Mouse (Mus musculus) T-helper 1 cell (primary cell): ENCODE data around the gene Lrrtm3.

Experiments used
- in situ Hi-C: fragments of 300-600 bp; cut with MboI, MseI; formaldehyde crosslinking; loops from one replicate; pipeline ENCODE4 v1.15.1; 2025; ENCODE audit warnings: high pct_unique_total_duplicates

Lrrtm3 gene

DNA sequence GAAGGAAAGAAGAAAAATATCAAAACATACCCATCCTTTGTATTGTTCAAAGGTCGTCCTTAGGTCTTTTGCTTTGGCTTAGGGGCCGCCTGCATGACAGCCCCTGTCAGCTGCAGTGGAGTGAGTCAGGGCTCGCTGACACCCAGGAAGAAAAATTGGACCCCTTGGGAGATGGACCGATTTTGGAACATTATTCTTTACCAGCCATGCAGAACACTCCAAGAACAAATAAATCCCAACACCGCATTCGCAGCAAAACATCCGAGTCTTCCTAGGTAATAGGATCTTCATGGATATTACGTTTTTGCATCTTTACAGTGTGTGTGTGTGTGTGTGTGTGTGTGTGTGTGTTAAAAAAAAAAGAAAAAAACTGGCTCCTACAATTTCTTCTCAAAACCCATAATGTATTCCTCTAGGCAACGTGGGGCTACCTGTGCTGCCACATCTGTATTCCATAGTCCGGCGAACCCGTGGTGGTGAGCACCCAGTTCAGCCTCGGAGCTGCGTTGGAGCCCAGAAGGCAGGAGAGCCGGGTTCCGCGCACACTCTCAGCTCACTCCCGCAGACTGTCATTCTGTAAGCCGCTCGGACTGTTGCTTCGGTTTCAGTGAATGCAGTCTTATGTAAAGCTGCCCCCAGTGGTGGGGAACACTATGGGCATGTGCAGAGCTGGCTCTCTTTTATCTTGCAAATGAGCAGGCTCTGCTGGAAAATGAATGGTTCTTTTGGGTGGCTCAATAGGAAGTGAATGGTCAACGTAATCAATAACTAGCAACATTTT lies at the start of gene Lrrtm3:
TSS of gene Lrrtm3 (minus strand) at position 598 of the 781 bp plus-strand sequence.
- in situ Hi-C loops, result loop anchor here (10.0 kb wide), 1 partner anchor 495 kb away; no protein-coding TSS in a partner anchor

GRCm38 (mm10) chr10:64135481-64135880 lies 45.4 kb upstream of the Lrrtm3 start:
- in situ Hi-C loops, result no loop called here

DNA sequence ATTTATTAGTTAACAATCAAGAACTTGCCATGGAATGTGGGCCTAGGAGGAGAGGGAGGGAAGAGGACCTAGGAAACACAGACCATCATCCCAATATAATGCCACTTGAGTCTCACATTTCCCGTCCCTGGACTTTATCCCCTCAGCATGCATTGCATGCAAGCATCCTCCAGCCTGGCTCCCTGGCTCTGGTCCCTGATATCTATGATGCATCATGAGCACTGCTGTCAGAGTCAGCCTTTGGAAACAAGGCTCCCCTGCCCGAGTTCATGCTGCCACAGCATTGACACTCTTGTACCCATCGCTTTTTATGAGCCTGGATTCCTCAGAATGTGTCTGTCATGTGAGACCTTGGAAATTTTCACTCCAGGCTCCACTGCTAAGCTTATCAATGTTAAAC lies 43.4 kb upstream of the Lrrtm3 start:
- in situ Hi-C loops, result no loop called here

DNA sequence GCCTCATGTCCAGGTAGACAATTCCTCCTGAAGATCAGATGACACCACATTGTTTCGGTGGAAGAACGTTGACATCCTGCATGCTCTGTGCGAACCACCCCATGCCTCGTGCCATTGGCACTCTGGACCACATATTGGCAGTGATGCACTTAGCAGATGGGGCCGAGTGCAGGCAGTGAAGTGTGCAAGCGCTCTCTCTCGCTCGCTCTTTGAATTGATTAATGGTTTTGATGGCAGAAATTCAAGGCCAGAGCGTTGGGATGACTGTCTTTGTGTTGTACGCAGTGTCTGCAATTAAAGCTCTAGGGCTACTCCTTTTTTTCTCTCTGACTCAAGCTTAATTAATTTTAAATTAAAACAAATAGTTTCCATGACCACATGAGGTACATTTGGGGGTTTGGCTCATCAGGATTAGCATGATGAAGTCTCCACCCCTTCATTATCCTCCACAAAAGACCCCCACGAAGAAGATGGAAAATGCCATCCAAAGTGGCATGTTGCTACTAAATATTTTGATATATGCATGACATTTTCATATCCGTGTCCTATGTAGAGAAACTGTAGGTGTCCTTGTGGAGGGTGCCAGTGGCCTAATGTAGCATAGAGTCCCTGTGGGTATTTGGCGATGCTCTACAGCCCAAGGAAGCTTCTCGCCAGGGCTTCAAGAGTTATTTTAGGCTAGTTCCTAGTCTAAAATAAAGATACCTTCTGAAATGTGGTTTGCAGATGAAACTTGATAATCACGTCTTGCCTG lies 40.5 kb upstream of the Lrrtm3 start:
- in situ Hi-C loops, result no loop called here

- in situ Hi-C loops, result no loop called here
These were observed 28.8 kb upstream of the Lrrtm3 start for GRCm38 (mm10) chr10:64118833-64119232.

- in situ Hi-C loops, result no loop called here
These were observed 25.2 kb upstream of the Lrrtm3 start for GRCm38 (mm10) chr10:64115246-64115645.

DNA sequence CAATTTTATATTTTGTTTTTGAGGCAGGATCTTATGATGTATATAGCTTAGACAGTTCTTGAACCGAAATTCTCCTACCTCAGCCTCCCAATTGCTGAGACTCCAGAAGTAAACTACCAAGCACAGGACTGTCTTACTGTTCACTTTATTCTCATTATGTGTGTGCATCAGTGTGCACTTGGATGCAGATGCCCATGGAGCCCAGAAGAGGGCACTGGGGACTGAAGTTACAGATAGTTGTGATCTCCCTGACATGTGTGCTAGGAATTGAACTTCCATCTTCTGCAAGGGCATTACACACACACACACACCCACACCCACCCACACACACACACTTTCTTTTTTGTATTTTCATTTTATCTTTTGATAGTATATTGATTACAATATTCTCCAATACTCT lies 6.5 kb upstream of the Lrrtm3 start:
- in situ Hi-C loops, result no loop called here

DNA sequence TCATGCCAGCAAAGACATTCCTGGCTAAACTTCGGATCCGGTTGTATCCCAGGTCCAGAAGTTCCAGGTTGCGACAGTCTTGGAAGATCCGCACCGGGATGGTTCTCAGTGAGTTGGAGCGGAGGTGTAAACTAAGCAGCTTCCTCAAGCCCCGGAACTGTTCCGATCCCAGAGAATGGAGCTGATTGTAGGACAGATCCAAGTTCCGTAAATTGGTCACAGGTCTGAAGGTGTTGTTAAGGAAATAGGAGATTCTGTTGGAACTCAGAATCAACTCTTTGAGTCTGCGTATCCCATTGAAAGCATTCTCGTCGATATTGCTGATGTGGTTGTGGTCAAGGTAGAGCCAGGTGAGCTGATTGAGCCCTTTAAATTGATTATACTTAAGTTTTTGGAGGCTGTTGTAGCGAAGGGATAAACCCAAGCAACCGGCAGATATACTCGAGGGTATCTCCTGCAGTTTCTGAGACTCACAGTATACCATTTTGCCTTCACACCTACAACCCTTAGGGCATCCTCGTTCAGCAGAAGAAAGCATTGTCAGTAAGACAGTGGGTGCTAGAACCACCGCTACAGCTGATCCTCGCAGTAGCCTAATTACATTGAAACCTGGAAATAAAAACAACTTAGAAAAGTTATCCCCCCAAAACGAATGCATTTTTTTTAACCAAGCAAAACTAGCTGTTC lies 1.2 kb downstream of the Lrrtm3 start:
- in situ Hi-C loops, result loop anchor here (10.0 kb wide), 1 partner anchor 494 kb away; no protein-coding TSS in a partner anchor

DNA sequence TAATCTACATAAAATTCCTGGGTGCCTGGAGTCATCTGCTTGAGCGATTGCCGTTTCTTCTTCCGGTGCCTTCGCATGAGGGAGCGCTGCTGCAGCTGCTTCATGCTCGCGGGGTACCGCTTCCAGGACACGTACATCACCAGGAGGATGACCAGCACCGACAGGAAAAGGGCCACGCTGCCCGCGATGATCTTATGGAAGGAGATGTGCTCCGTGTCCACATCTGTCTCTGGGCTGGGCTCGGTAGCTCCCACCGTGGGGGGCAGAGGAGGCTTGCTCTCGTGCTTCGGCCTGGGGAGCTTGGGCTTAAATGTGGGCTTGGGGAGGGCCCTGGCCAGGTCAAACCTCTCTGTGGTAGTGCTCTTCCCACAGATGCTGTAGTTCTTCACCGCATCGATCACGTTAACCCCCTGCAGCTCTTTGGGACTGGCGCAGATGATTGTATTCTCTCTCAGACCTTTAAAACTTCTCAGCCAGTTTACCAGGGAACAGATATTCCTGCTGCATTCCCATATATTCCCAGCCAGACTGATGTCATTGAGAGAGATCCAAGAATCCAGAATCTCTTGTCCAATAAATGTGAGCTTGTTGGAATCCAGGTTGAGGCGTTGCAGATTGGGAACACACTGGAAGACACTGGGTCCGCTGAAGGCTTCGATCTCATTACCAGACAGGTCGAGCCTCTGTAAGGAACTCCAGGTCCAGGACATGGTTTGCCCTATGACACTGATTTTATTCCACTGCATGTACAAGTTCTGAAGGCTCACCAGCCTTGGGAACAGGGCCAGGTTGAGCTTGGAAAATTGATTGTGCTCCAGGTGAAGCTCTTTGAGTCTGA lies 1.9 kb downstream of the Lrrtm3 start:
- in situ Hi-C loops, result loop anchor here (10.0 kb wide), 1 partner anchor 493 kb away; no protein-coding TSS in a partner anchor

GRCm38 (mm10) chr10:64087521-64087920 lies 2.6 kb downstream of the Lrrtm3 start:
- in situ Hi-C loops, result loop anchor here (10.0 kb wide), 1 partner anchor 493 kb away; no protein-coding TSS in a partner anchor

DNA sequence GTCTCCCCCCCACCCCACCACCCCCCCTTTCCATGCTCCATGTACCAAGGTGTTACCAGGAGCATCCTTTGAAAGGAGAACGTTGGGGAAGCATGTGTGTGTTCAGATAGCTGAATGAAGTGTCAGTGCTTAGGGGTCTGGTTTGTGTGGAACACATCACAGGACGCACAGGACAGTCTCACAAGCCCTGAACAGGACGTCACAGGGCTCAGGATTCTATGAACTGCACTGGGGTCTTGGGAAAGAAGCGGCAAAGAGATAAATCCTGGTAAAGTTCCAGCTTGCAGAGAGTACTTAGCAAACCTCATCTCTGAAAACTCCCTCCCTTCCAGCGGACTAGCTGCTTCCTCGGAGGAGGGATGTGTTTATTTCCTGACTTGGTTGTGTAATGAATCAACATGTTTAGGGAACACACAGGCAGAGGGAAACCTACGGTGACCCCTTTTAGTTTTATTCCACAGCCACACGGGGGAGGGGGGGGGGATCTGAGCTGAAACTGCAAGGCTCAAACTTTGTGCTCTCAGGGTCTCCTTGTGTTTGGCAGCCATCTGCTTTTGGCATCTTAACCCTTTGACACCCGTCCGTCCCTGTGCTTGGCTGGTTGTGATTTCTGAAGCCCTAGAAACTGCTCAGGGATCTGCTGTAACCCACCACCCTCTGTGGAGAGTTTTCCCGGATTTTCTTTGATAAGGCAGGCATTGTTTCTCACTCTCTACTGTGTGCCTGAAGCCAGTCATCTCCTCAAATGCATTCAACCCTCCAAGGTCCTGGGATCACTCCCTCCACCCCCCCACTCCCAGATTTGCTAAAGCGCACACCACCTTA lies 3.3 kb downstream of the Lrrtm3 start:
- in situ Hi-C loops, result loop anchor here (10.0 kb wide), 1 partner anchor 492 kb away; no protein-coding TSS in a partner anchor

DNA sequence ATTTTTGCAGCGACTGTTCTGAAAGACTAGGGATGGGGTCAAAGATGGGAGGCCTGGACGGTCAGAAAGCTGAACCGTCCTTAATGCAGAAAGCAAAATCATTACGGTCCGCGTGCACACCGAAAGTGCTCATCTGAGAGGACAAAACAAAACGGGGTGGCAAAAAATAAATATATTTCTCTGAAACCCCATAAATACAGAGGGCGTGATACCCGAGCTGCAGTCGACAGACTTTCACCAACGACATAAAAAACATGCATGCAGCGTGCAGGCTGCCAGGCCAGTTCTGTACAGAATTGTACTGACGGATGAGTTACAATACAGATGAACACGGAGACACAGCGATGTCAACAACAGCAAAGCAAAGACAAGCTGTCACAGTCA lies 3.9 kb downstream of the Lrrtm3 start:
- in situ Hi-C loops, result loop anchor here (10.0 kb wide), 1 partner anchor 491 kb away; no protein-coding TSS in a partner anchor

- in situ Hi-C loops, result loop anchor here (10.0 kb wide), 1 partner anchor 490 kb away; no protein-coding TSS in a partner anchor
These were observed 5.6 kb downstream of the Lrrtm3 start for GRCm38 (mm10) chr10:64084465-64084864.

DNA sequence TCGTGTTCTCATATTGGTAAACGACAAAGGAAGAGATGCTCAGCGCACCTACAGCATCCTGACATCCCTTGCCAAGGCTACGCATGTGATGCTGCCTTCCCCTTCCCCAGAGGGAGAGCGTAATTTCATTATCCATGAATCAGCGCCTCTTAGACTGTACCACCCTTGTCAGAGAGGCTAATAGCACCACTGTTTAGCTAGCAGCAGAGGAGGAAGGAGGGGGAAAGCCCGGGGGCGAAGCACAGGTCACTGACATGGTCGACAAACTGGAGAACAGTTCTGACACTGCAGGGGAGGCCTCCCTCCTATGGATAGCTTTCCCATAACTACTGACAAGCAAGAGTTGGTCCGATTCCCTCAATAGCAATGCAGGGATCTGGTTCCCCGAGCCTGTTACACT lies 6.3 kb downstream of the Lrrtm3 start:
- in situ Hi-C loops, result loop anchor here (10.0 kb wide), 1 partner anchor 489 kb away; no protein-coding TSS in a partner anchor

GRCm38 (mm10) chr10:64082345-64082744 lies 7.7 kb downstream of the Lrrtm3 start:
- in situ Hi-C loops, result loop anchor here (10.0 kb wide), 1 partner anchor 488 kb away; no protein-coding TSS in a partner anchor

GRCm38 (mm10) chr10:64076410-64077052 lies 13.5 kb downstream of the Lrrtm3 start:
- in situ Hi-C loops, result loop anchor here (10.0 kb wide), 1 partner anchor 88 kb away; no protein-coding TSS in a partner anchor

GRCm38 (mm10) chr10:64075944-64076343 lies 14.1 kb downstream of the Lrrtm3 start:
- in situ Hi-C loops, result loop anchor here (10.0 kb wide), 1 partner anchor 89 kb away; no protein-coding TSS in a partner anchor

GRCm38 (mm10) chr10:64063704-64064103 lies 26.4 kb downstream of the Lrrtm3 start:
- in situ Hi-C loops, result no loop called here

- in situ Hi-C loops, result no loop called here
These were observed 40.1 kb downstream of the Lrrtm3 start for GRCm38 (mm10) chr10:64049946-64050345.
